Mouse (Mus musculus): ENCODE results near the gene Hoxb7. TPM values are rescaled to one million over a fixed set of nuclear protein-coding genes. Genes with fewer than 3 reads are reported as not detected.

Hoxb7 gene
- total and polyA plus RNA-seq, 2 experiments from 2014 or later, result not detected

DNA sequence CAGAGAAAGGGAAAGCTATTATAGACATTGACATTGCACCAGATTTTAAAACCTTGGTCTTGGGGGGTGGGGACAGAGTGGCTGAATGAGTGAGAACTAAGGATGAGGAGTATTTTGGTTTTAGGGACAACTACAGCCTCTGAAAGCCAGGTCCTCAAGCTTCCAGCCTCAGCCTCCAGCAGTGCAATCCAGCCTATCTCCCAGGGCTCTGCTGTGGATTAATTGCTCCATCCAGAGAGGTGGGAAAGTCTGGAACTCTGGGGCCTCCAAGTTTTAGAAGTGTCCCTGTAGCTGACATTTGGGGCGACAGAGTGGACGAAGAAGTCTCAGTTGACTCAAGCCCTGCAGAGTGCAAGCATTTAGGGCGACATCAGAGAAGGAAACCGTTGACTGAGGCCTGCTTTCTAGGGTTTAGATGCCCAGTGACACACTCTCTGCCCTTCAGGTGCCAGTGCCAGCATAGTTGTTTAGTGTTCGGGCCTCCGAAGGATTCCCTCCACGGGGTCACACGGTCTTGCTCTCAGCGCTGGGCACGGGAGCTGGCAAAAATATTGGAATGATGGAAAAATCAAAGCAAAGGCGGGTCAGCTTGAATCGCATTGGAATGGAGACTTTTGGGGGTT lies 27.5 kb downstream of the Hoxb7 start:
- H3K9me3 ChIP-seq (ENCODE audit: low read length), result no peaks in the 10 kb centered on the region
- no peaks in the 10 kb centered on the region for H3K4me1 ChIP-seq (ENCODE audit: insufficient read depth, low read length)
- H3K27me3 ChIP-seq (ENCODE audit: insufficient read depth, low read length), result peaks cover 93% of the 10 kb centered on the region
- 3% methylated on average over 12 of the region's 12 CpGs for WGBS
- H3K27ac ChIP-seq (ENCODE audit: low read depth, low read length), result no peak overlapping the region
- DNase-seq (ENCODE audit: low spot score) (no peak), ATAC-seq (ENCODE audit: low FRiP score) (no peak)
- H3K4me2 ChIP-seq (ENCODE audit: low read depth, low read length, poor library complexity, severe bottlenecking), result no peak overlapping the region
- no peak for TF ChIP-seq CTCF (IDR thresholded peaks at IDR 0.05)
- no peak overlapping the region for H3K9ac ChIP-seq (replicated peaks; ENCODE audit: low read length, poor library complexity, severe bottlenecking)
- H3K36me3 ChIP-seq (ENCODE audit: insufficient read depth, low read length), result no peaks in the 10 kb centered on the region
- H3K4me3 ChIP-seq (ENCODE audit: low read depth, low read length), result no peak overlapping the region

DNA sequence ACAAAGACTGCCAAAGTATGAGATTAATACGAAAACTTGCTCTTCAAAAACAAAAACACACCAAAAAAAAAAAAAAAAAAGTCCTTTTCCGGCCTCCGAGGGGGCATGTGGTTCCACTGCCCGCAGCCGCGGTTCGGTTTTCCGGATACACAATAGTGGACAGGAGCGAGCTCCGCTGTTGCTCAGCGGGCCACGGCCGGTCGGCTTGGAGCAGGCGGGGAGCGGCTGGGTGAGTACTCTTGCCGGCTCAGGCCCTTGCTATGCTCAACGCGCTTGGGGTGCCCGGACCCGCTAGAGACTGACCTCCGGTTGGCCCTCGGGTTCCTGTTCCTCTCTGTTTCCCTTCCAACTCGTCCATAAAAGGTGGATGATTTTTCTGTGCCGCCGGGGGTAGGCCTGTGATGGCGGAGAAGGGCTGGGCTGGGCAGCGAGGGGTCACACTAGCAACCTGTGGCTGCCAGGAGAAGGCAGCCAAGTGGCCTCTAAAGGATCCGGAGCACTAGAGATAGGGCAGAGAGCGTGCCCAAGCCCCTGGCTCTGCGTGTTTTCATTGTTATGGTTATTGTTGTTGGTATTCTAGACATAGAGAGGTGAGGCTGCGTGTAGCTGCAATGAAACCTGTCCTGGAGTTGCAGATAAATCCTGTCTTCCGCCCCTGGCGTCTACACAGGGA lies 28.4 kb downstream of the Hoxb7 start:
- WGBS, result under 1% methylated on average over 34 of the region's 34 CpGs
- Histone ChIP-seq H3K9me3 (ENCODE audit: low read length) (no peaks in the 10 kb centered on the region), H3K27me3 (ENCODE audit: insufficient read depth, low read length) (peaks cover 93% of the 10 kb centered on the region), H3K4me2 (ENCODE audit: low read depth, low read length, poor library complexity, severe bottlenecking) (no peak overlapping the region), H3K9ac (replicated peaks; ENCODE audit: low read length, poor library complexity, severe bottlenecking) (no peak overlapping the region), H3K4me1 (ENCODE audit: insufficient read depth, low read length) (no peaks in the 10 kb centered on the region), H3K36me3 (ENCODE audit: insufficient read depth, low read length) (no peaks in the 10 kb centered on the region), H3K4me3 (ENCODE audit: low read depth, low read length) (no peak overlapping the region), H3K27ac (ENCODE audit: low read depth, low read length) (no peak overlapping the region)
- no peak for ATAC-seq (ENCODE audit: low FRiP score)
- no peak for TF ChIP-seq CTCF (IDR thresholded peaks at IDR 0.05)
- DNase-seq (ENCODE audit: low spot score), result no peak

DNA sequence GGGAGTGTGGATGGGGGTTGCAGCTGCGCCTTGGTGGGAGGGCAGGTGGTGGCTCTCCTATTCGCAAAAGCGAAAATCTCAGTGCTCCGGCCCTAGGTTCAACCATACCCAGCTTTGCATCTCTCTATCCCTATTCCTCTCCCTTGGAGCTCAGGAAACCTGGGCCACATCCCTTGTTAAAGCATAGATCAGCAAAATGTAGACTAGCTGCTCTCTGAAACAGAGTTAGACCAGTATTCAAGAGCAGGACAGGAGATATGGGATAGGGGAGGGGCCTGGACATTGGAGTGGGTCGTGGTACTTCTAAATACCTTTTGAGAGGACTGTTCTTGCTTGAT lies 28.9 kb downstream of the Hoxb7 start:
- H3K9ac ChIP-seq (replicated peaks; ENCODE audit: low read length, poor library complexity, severe bottlenecking), result no peak overlapping the region
- no peak overlapping the region for H3K4me3 ChIP-seq (ENCODE audit: low read depth, low read length)
- H3K9me3 ChIP-seq (ENCODE audit: low read length), result no peaks in the 10 kb centered on the region
- H3K27me3 ChIP-seq (ENCODE audit: insufficient read depth, low read length), result peaks cover 93% of the 10 kb centered on the region
- ATAC-seq (ENCODE audit: low FRiP score) (no peak), DNase-seq (ENCODE audit: low spot score) (no peak)
- 7% methylated on average over 5 of the region's 5 CpGs for WGBS
- no peak overlapping the region for H3K27ac ChIP-seq (ENCODE audit: low read depth, low read length)
- no peaks in the 10 kb centered on the region for H3K36me3 ChIP-seq (ENCODE audit: insufficient read depth, low read length)
- no peaks in the 10 kb centered on the region for H3K4me1 ChIP-seq (ENCODE audit: insufficient read depth, low read length)
- TF ChIP-seq CTCF (IDR thresholded peaks at IDR 0.05), result no peak
- H3K4me2 ChIP-seq (ENCODE audit: low read depth, low read length, poor library complexity, severe bottlenecking), result no peak overlapping the region

DNA sequence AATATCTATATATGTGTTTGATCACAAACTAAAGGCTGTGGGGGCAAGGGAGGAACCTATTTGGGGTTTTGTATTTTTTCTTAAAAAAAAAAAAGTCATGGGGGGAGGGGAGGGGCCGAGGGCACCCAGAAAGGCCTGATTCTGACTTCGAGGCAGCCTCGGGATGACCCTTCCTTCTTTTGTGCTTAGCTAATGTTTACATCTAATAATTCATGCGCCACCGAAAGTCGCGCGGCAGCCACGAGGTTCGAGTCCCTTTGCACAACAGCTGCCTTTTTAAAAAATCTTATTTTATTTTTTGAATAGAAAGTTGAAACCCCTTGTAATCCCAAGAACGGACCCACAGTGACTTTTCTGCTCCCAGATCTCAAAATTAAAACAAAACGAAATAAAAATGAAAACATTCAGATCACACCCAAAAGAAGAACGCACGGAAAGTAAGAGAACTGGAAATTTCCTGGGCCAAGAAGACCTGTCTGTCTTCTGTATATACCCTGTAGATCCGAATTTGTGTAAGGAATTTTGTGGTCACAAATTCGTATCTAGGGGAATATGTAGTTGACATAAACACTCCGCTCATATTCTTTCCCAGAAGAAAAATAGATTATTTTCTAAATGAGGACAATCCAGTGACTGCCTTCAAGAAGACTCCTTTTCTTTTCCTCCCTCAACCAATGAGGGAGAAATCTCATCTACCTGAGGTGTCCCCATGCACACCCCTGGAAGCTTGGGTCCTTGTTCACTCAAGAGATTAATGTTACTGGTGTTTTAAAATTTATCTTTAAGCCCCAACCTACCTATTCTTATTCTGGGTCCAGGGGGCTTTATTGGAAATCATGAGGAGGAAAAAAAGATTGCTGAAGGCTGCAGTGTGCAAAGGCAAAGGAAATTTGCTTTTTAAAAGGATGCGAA lies 30.5 kb downstream of the Hoxb7 start:
- H3K4me2 ChIP-seq (ENCODE audit: low read depth, low read length, poor library complexity, severe bottlenecking), result no peak overlapping the region
- H3K27me3 ChIP-seq (ENCODE audit: insufficient read depth, low read length), result peaks cover 92% of the 10 kb centered on the region
- no peaks in the 10 kb centered on the region for H3K4me1 ChIP-seq (ENCODE audit: insufficient read depth, low read length)
- WGBS, result 9% methylated on average over 18 of the region's 18 CpGs
- no peak overlapping the region for H3K4me3 ChIP-seq (ENCODE audit: low read depth, low read length)
- ATAC-seq (ENCODE audit: low FRiP score) (no peak), DNase-seq (ENCODE audit: low spot score) (no peak)
- no peaks in the 10 kb centered on the region for H3K36me3 ChIP-seq (ENCODE audit: insufficient read depth, low read length)
- no peak overlapping the region for H3K27ac ChIP-seq (ENCODE audit: low read depth, low read length)
- TF ChIP-seq CTCF (IDR thresholded peaks at IDR 0.05), result no peak
- no peak overlapping the region for H3K9ac ChIP-seq (replicated peaks; ENCODE audit: low read length, poor library complexity, severe bottlenecking)
- no peaks in the 10 kb centered on the region for H3K9me3 ChIP-seq (ENCODE audit: low read length)

DNA sequence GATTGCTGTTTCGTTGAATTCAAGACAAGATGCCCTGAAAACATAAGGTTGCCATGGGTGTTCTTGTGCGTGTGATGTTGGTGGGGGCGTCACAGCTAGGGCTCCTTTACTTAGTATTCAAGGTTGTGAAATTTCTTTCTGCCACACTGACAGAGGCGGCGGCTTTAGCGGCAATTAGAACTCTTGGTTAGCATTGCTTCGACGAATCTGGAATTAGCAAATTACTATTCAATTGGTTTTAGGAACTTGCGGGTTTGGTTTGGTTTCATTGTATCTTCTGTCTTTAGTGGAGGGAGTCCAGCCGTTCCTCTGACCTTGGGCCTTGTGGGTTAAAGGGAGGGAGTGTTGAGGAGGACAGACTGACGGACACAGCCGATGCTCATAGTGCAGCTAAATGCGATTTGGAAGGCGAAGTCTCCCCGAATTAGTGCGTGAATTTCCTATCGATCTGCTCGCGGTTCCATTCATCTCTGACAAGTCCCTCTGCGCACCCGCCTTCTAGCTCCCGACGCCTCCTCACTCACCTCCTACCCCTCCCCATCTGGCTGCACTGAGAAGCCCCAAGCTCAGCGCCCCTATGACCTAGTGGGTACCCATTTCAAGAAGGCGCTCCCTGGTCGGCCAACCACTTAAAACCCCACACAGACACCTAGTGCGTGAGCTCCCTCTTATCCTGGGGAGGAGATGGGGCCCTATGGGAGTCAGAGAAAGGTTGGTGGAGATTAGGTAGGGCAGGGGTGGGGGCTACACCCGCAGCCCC lies 31.4 kb downstream of the Hoxb7 start, which contains the start of gene Hoxb4:
Hoxb4 (plus strand) TSS at position 660 of the 760 bp plus-strand sequence.
- Histone ChIP-seq H3K36me3 (ENCODE audit: insufficient read depth, low read length) (no peaks in the 10 kb centered on the region), H3K4me2 (ENCODE audit: low read depth, low read length, poor library complexity, severe bottlenecking) (peak within 1 kb of the TSS; percentile 24), H3K4me3 (ENCODE audit: low read depth, low read length) (no peak within 1 kb of the TSS), H3K27ac (ENCODE audit: low read depth, low read length) (no peak within 1 kb of the TSS), H3K27me3 (ENCODE audit: insufficient read depth, low read length) (peaks cover 92% of the 10 kb centered on the region), H3K9ac (replicated peaks; ENCODE audit: low read length, poor library complexity, severe bottlenecking) (no peak within 1 kb of the TSS), H3K4me1 (ENCODE audit: insufficient read depth, low read length) (no peaks in the 10 kb centered on the region), H3K9me3 (ENCODE audit: low read length) (no peaks in the 10 kb centered on the region)
- no peak for TF ChIP-seq CTCF (IDR thresholded peaks at IDR 0.05)
- no peak for DNase-seq (ENCODE audit: low spot score)
- ATAC-seq (ENCODE audit: low FRiP score), result no peak
- WGBS, result 2% methylated on average over 28 of the region's 28 CpGs
